Comparison of ENCODE assay signal across 9 mouse cellular contexts in the genomic region with DNA sequence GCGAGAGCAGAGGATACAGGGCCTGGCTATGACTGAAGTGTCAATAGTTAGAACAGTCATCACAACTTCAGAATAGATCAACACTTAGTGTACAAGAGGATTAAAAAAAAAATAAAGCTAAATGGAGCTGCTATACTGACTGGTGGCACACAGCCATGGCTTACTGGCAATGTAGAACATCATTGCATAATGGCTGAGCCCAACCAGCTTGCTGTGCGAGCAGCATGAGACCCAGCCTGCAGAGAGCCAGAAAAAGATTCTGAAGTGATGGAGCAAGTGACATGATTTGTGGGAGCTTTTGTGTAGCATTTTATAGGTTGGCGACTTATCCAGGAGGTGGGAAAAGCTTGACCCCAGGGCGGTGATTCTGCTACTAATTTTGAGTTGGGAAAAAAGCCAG.
A peak's percentile ranks its signal among the peaks of the same experiment; 100 is the strongest.
DNase-seq lines count a peak whose midpoint lies in the region; ATAC-seq and TF ChIP-seq lines count a peak whose summit lies in the region.
"Had no signal": no experiment of that assay in that cellular context is flagged by ENCODE, and none has a peak within 500 bp of the region (broad histone marks: within the 10 kb centered on the region; RNA-seq: fewer than 3 reads in every experiment).

No protein-coding gene starts in this region.

- no peak for TF ChIP-seq CTCF in hindbrain, postnatal 0 days (IDR thresholded peaks at IDR 0.05; ENCODE audit: low read depth)
- no peak for TF ChIP-seq CTCF in kidney, postnatal 0 days (IDR thresholded peaks at IDR 0.05; ENCODE audit: low read depth)

- 0 out of 2 replicates have a peak, but pooled peaks have one; percentile 40 for ATAC-seq in hindbrain, postnatal 0 days
- peak; percentile 87 for ATAC-seq in forebrain, embryonic 16.5 days
- no peak for ATAC-seq in kidney, postnatal 0 days (replicated peaks; ENCODE audit: low FRiP score, low read depth)
- ATAC-seq in activated CD4-positive, CD25-positive, alpha-beta regulatory T cell, adult 4 months: no peak
- ATAC-seq: Patski had no signal

- peak; percentile 57 for DNase-seq in hindbrain, postnatal 0 days (ENCODE audit: low spot score)
- DNase-seq in hindbrain, embryonic 10.5 days (ENCODE audit: low spot score): no peak
- DNase-seq in adrenal gland, postnatal 14 days: peak; percentile 34
- peak; percentile 46 for DNase-seq in kidney, postnatal 0 days (ENCODE audit: low spot score)
- peak; percentile 64 for DNase-seq in lung, postnatal 14 days
- DNase-seq in thymus, postnatal 10 days (ENCODE audit: low spot score in 2 of 2): no peak

- H3K27ac ChIP-seq in hindbrain, postnatal 0 days: no peak overlapping the region
- no peak overlapping the region for H3K27ac ChIP-seq in hindbrain, embryonic 10.5 days
- no peak overlapping the region for H3K27ac ChIP-seq in forebrain, embryonic 16.5 days (ENCODE audit: low read length)
- no peak overlapping the region for H3K27ac ChIP-seq in kidney, postnatal 0 days

- no peaks in the 10 kb centered on the region for H3K36me3 ChIP-seq in hindbrain, postnatal 0 days (ENCODE audit: insufficient read depth, low read length)
- H3K36me3 ChIP-seq in hindbrain, embryonic 10.5 days: no peaks in the 10 kb centered on the region
- no peaks in the 10 kb centered on the region for H3K36me3 ChIP-seq in forebrain, embryonic 16.5 days (ENCODE audit: control insufficient read depth, insufficient read depth)
- H3K36me3 ChIP-seq in kidney, postnatal 0 days (ENCODE audit: insufficient read depth, low read length): no peaks in the 10 kb centered on the region

- H3K4me2 ChIP-seq in hindbrain, postnatal 0 days (ENCODE audit: low read depth, low read length): no peak overlapping the region
- H3K4me2 ChIP-seq in forebrain, embryonic 16.5 days (ENCODE audit: low read length): no peak overlapping the region
- H3K4me2 ChIP-seq in kidney, postnatal 0 days (ENCODE audit: low read length): no peak overlapping the region

- H3K27me3 ChIP-seq in hindbrain, postnatal 0 days (ENCODE audit: insufficient read depth, low read length): no peaks in the 10 kb centered on the region
- H3K27me3 ChIP-seq in hindbrain, embryonic 10.5 days (ENCODE audit: insufficient read depth, poor library complexity, severe bottlenecking): no peaks in the 10 kb centered on the region
- H3K27me3 ChIP-seq in forebrain, embryonic 16.5 days (replicated peaks; ENCODE audit: control insufficient read depth, insufficient read depth, low read length): no peaks in the 10 kb centered on the region
- H3K27me3 ChIP-seq in kidney, postnatal 0 days (ENCODE audit: insufficient read depth, low read length): no peaks in the 10 kb centered on the region
- H3K27me3 ChIP-seq: Patski had no signal

- WGBS in hindbrain, postnatal 0 days: 32% methylated on average over 4 of the region's 4 CpGs
- 63% methylated on average over 4 of the region's 4 CpGs for WGBS in hindbrain, embryonic 10.5 days
- WGBS in forebrain, embryonic 16.5 days: 28% methylated on average over 4 of the region's 4 CpGs
- WGBS in kidney, postnatal 0 days: 28% methylated on average over 4 of the region's 4 CpGs

- no peaks in the 10 kb centered on the region for H3K9me3 ChIP-seq in hindbrain, postnatal 0 days (ENCODE audit: low read length)
- no peaks in the 10 kb centered on the region for H3K9me3 ChIP-seq in hindbrain, embryonic 10.5 days
- no peaks in the 10 kb centered on the region for H3K9me3 ChIP-seq in forebrain, embryonic 16.5 days (ENCODE audit: control insufficient read depth, low read length)
- no peaks in the 10 kb centered on the region for H3K9me3 ChIP-seq in kidney, postnatal 0 days (replicated peaks; ENCODE audit: low read length)

- no peak overlapping the region for H3K4me3 ChIP-seq in hindbrain, postnatal 0 days (ENCODE audit: low read length)
- H3K4me3 ChIP-seq in hindbrain, embryonic 10.5 days: no peak overlapping the region
- no peak overlapping the region for H3K4me3 ChIP-seq in forebrain, embryonic 16.5 days (replicated peaks; ENCODE audit: low read length)
- no peak overlapping the region for H3K4me3 ChIP-seq in kidney, postnatal 0 days (replicated peaks; ENCODE audit: low read depth, low read length)

- H3K4me1 ChIP-seq in hindbrain, postnatal 0 days (ENCODE audit: insufficient read depth, low read length): peaks cover 3% of the 10 kb centered on the region; the same call in 1 of the 2 replicates
- peaks cover 8% of the 10 kb centered on the region; the same call in 1 of the 2 replicates for H3K4me1 ChIP-seq in hindbrain, embryonic 10.5 days (replicated peaks)
- peaks cover 7% of the 10 kb centered on the region for H3K4me1 ChIP-seq in forebrain, embryonic 16.5 days (replicated peaks; ENCODE audit: control insufficient read depth, insufficient read depth, low read length)
- no peaks in the 10 kb centered on the region for H3K4me1 ChIP-seq in kidney, postnatal 0 days (replicated peaks; ENCODE audit: insufficient read depth, low read length)

- H3K9ac ChIP-seq in hindbrain, postnatal 0 days (replicated peaks; ENCODE audit: low read length): no peak overlapping the region
- H3K9ac ChIP-seq in forebrain, embryonic 16.5 days (replicated peaks; ENCODE audit: low read depth, low read length): no peak overlapping the region
- no peak overlapping the region for H3K9ac ChIP-seq in kidney, postnatal 0 days (ENCODE audit: low read depth, low read length)

Comparison
In these comparisons a context has a peak if more than half of its experiments do, and no peak if none do; other contexts are left out.
1. DNase-seq: peak in hindbrain, postnatal 0 days (single experiment), adrenal gland, postnatal 14 days (single experiment), kidney, postnatal 0 days (single experiment) and lung, postnatal 14 days (single experiment); none in hindbrain, embryonic 10.5 days (single experiment) and thymus, postnatal 10 days (0 of 2).
2. ATAC-seq: peak in hindbrain, postnatal 0 days (single experiment) and forebrain, embryonic 16.5 days (single experiment); none in kidney, postnatal 0 days (single experiment) and activated CD4-positive, CD25-positive, alpha-beta regulatory T cell, adult 4 months (single experiment).